Mouse (Mus musculus) heart, adult 9 months (tissue): ENCODE results near the gene Asgr1.
A peak's percentile ranks its signal among the peaks of the same experiment; 100 is the strongest.
"Not testable (repeated sequence)": the region's sequence is repeated elsewhere in the genome, so short reads cannot be mapped to it uniquely, and the experiment has no call there.

ENCODE experiments used
- DNase-seq, 2 experiments: peaks; one replicate each; pipeline ENCODE4 v3.0.0; 2022; ENCODE audit warnings: low spot score in 2 of 2

Gene Asgr1

GRCm38 (mm10) chr11:70053898-70054570, at the start of gene Asgr1:
Asgr1 (plus strand) TSS chr11:70054085.
- DNase-seq = no peak

- DNase-seq = no peak
Observed at GRCm38 (mm10) chr11:70005521-70005920, 48.4 kb upstream of the Asgr1 start.

GRCm38 (mm10) chr11:70010033-70010432, 43.9 kb upstream of the Asgr1 start:
- DNase-seq = no peak

- DNase-seq = no peak
Observed at GRCm38 (mm10) chr11:70010548-70010947, 43.3 kb upstream of the Asgr1 start.

- no peak for DNase-seq
Observed at GRCm38 (mm10) chr11:70010961-70011360, 42.9 kb upstream of the Asgr1 start.

- DNase-seq = no peak
Observed at GRCm38 (mm10) chr11:70012931-70013330, 41.0 kb upstream of the Asgr1 start.

- DNase-seq = no peak
Observed at GRCm38 (mm10) chr11:70013408-70013807, 40.5 kb upstream of the Asgr1 start.

- DNase-seq = no peak
Observed at GRCm38 (mm10) chr11:70014051-70014450, 39.8 kb upstream of the Asgr1 start.

GRCm38 (mm10) chr11:70014880-70015558, 38.9 kb upstream of the Asgr1 start, which contains the start of gene Acadvl:
Acadvl (minus strand) TSS chr11:70015411.
- DNase-seq = peak; percentile 86 to 91

GRCm38 (mm10) chr11:70015677-70016076, 38.2 kb upstream of the Asgr1 start:
- DNase-seq = no peak

GRCm38 (mm10) chr11:70016177-70016576, 37.7 kb upstream of the Asgr1 start:
- not testable (repeated sequence) for DNase-seq

GRCm38 (mm10) chr11:70016669-70017068, 37.2 kb upstream of the Asgr1 start, which contains the start of gene Dlg4:
Dlg4 (plus strand) TSS chr11:70016942.
- no peak for DNase-seq

GRCm38 (mm10) chr11:70017199-70017767, 36.6 kb upstream of the Asgr1 start:
- no peak for DNase-seq

- peak in 1 of 2 experiments; percentile 36 for DNase-seq
Observed at GRCm38 (mm10) chr11:70018131-70018990, 35.5 kb upstream of the Asgr1 start.

- DNase-seq = no peak
Observed at GRCm38 (mm10) chr11:70019495-70020021, 34.3 kb upstream of the Asgr1 start.

- no peak for DNase-seq
Observed at GRCm38 (mm10) chr11:70020022-70020631, 33.8 kb upstream of the Asgr1 start.

- DNase-seq = peak; percentile 83 to 84
Observed at GRCm38 (mm10) chr11:70020731-70021263, 33.1 kb upstream of the Asgr1 start.

- peak; percentile 90 to 94 for DNase-seq
Observed at GRCm38 (mm10) chr11:70021264-70022132, 32.4 kb upstream of the Asgr1 start.

GRCm38 (mm10) chr11:70023481-70024150, 30.3 kb upstream of the Asgr1 start:
- DNase-seq = no peak
